Mouse (Mus musculus) right cerebral cortex, postnatal 4 days (tissue): ENCODE results near the gene Ift43.
A peak's percentile ranks its signal among the peaks of the same experiment; 100 is the strongest.

Experiments used
- DNase-seq: peaks from one replicate; pipeline ENCODE4 v3.0.0-alpha.2; 2022

The Ift43 gene

GRCm38 (mm10) chr12:86079202-86079667 is 3.1 kb upstream of the Ift43 start:
- DNase-seq: peak; percentile 89

DNA sequence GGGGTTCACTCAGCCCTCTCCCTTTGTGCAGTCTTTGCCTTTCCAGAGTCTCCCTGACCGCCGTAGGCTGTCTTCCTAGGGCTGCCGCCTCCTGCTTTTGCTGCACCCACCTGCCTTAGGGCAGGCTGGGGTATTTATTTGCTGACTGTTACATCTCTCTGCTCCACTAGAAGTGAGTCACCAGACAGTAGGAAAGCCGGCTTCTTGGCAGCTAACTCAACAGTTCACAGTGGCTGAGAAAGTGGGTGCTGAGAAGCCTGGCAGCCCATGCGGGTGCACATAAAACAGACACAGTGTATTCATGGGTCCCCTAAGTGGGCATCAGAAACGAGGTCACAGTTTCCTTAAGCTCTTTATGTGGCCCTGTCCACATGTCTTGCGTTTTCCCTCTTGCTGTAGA is 3.5 kb downstream of the Ift43 start:
- DNase-seq: no peak

- DNase-seq: no peak
Observed at GRCm38 (mm10) chr12:86086550-86086949, 4.2 kb downstream of the Ift43 start.

GRCm38 (mm10) chr12:86088042-86088441 is 5.7 kb downstream of the Ift43 start:
- DNase-seq: no peak

DNA sequence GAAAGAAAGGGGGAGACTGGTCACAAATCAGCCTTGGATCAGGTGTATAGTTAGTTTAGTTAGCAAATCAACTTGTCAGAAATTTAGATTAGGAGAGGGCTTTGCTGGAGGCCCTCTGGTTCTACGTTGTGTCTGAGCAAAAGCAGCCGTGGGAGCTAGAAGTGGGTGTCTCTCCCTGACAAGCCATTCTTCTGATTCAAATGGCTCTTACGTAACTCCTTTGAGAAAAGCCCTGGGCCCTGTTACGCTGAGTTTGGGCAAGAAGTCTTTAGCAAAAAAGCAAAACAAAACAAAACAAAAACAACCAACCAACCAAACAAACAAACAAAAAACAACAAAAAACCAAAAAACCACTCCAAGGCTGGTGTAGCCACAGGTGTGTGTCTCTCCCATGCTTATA is 8.4 kb downstream of the Ift43 start:
- no peak for DNase-seq

GRCm38 (mm10) chr12:86091601-86092132 is 9.3 kb downstream of the Ift43 start:
- no peak for DNase-seq

DNA sequence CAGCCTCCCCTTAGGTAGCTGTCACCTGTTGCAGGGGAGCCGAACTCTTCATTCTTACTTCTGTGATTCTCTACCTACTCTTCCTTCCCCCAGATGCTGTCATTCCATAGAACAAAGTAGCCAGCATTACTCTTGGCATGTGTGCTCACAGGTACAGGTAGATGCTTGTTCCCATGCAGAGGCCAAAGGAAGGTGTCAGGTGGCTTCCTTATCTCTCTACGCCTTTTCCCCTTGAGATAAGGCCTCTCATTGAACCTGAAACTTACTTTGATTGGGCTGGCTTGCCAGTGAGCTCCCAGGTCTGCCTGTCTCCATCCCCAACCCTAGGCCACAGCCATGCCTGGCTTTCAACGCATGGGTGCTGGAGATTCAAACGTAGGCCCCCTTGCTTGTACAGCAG is 11.7 kb downstream of the Ift43 start:
- no peak for DNase-seq

DNA sequence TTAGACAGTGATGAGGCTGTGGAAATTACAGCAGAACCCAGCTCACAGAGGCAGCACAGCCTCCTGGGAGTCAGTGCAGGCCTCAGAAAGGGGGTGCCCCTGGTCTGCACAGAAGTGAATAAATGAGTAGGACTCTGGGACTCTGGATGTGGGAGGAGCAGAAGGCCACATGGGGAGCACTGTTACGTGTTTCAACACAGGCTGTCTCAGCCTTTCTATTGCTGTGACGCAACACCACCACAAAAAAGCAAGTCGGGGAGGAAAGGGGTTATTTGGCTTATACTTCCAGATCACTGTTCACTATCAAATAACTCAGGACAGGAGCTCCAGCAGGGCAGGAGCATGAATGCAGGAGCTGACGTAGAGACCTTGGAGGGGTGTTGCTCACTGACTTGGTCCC is 13.5 kb downstream of the Ift43 start:
- DNase-seq: no peak

DNA sequence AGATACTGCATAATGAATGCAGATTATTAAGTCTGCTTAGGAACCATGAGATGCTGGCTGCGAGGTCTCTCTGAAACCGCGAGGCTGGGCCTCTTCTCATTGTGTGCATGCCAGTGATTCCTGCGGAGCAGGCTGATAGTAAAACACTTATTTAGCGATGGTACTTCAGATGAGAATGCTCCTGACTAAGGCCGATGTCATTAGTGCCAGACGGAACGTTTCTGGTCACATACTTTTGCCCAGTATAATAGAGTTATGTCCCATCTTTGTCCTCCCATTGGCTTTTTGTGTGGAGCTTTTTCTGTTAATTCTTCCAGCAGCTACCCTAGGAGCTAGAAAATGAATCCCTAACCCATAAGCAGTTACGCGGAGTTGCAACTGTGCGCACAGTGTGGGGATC is 15.4 kb downstream of the Ift43 start:
- DNase-seq: no peak

DNA sequence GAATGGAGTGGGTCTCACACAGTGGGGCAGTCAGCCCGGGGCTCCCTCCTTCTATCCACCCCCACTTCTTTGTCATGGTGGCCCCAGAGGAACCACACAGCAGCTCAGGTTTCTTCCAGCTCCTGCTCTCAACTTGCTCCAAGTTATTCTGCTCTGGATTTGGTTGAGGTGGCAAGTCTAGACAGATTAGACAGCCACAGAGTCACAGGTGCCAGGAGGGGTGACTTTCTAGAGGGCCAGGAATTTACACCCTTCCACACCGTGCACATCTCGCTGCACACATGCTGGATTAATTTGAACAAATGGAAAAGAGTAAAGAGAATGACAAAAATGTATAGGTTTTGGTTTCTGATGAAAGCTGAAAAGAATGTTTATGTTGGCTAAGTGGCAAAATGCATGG is 18.4 kb downstream of the Ift43 start:
- no peak for DNase-seq

DNA sequence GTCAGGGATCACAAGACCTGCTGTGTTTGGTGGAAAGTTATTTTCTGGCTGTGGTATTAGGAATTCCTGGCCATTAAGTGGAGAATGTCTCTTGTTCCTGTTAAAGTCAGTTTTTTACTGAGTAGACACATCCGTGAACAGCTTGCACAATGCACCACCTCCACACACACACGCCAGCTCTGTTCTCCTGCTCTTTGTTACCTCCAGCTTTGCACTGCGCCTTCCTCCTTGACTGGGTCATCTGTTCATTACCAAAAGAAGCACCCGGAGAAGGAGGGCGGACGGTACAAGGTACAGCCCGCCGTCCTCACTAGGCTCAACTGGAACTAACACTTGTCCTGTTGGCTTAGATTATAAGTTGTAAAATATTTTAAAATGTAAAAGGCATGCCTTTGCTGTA is 20.3 kb downstream of the Ift43 start:
- no peak for DNase-seq

DNA sequence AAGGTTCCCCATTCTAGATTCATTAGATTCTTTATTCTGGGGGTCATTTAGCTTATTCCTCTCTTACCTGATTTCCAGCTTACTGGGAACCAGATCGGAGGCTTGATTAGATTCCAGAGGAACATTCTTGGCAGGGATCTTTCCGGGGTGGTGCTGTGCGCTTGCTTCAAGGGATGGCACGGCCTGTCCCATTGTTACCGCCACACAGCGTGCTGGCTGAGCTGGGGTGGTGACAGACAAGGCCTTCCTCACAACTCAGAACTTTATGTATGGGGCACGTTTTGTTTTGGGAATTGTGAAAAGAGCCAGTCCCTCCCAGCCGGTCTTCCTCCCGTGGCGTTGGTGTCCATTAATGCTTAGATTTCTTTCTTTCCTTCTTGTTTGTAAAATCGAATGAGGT is 21.1 kb downstream of the Ift43 start:
- no peak for DNase-seq

DNA sequence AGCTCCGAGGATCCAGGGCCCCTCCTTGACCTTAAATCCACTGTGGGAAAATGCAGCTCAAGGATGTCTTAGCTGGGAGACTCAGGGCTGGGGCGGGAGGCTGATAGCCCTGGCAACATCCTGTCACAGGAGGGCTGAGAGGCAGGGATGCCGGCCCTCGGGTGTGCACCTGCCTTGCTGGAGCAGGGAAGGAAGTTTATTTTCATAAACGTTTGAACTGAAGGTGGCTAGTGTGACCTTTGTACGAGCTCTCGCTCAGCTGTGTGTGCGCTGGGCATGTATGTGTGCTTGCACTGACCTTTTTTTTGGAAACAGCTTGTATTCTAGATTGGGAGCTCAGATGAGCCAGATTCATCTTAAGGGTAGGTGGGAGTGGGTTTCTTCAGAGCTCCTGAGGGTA is 21.5 kb downstream of the Ift43 start:
- no peak for DNase-seq

DNA sequence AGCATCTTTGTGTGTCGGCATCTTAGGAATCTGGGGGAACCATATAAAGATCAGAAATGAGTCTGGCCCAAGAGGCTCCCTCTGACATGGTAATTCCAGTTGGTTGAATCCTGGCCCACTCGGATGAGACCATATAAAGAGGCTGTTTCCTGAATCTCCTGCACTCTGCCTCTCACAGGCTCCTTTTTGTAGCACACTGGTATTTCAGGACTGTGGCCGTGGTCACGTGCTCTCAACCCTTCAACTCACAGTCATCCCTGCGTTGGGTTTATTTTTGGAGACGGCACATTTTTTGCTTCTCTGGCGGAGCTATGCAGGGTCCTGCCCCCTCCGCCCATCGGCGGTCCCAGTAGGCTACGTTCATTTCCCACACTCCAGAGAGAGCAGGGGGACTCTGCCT is 22.0 kb downstream of the Ift43 start:
- no peak for DNase-seq

GRCm38 (mm10) chr12:86105546-86105945 is 23.2 kb downstream of the Ift43 start:
- no peak for DNase-seq

GRCm38 (mm10) chr12:86106086-86106485 is 23.7 kb downstream of the Ift43 start:
- DNase-seq: no peak

DNA sequence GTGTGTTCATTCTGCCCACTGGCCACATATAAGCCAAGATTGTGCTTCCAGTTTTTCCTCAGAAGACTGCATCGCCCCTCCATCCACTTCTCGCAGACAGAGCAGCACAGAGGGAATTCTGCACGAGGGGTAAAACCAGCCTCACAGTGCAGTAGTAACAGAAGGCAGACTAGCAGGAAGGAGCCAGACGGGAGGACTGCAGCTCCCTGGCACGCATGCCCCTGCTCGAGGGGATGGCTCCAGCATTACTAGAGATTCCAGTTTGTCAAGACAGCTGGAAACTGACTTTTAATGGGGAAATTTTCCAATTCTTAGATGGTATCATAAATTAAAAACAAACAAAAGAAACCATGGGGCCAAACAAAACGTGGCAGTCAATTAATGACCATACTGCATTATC is 25.3 kb downstream of the Ift43 start:
- no peak for DNase-seq

DNA sequence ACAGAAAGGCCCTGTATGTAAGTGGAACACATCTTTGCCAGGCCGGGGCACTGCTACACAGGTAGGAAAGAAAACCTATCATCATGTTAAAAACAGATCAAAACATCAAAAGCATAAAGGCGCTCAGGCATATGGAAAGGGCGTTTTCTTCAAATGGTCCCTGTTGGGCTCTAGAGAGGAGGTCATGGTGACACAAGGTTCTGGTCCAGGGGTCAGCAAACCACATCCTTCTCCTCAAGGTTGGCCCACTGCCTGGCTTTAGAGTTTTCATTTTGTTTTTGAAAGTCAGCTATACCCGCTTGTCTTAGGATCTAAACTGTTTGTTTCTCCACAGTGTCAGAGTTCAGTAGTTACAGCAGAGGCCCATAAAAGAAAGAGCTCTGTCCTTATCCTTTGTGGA is 27.2 kb downstream of the Ift43 start:
- DNase-seq: no peak

GRCm38 (mm10) chr12:86110637-86111036 is 28.3 kb downstream of the Ift43 start:
- no peak for DNase-seq

DNA sequence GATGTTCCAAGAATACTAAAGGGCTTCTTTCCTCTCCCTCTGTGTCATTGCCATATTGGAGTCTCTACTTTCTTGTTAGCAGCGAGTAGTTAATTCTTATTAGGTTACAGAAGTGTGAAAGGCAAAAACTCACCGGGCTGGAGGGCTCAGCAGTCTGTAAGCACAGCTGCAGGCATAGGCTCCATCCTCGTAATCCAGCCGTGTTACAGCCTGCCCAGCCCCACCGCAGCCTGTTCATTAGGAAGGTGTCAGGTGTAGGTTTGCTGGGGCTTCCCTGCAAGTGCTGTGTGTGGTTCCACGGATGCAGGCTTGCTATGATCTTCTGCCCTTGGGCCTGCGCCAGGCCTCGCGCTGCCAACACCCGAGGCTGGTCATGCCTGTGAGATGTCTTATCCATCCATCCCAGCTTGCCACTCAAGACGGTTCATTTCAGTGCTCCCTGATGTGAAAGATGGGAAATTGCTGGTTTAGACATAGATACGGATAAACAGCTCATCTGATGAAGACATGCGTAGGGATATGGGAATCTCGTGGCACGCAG is 34.0 kb downstream of the Ift43 start:
- DNase-seq: no peak

- DNase-seq: no peak
Observed at GRCm38 (mm10) chr12:86124016-86124415, 41.7 kb downstream of the Ift43 start.

DNA sequence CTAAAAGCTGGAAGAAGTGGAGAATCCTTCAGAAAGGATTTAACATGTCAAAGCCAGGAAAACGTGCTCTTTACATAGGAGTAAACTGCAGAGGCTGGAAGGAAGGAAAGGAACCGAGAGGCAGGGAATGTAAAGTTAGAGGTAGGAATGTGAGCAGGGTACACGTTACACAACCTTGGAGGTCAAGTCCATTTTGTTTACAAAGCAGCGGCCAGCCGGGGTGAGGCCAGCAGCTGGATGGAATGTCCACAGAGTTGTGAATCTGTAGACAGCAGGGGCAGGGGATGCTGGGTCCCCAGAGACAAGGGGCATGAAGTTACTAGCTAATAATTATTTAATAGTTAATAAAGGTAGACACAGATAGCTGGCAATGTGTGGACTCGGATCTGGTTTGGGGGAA is 45.8 kb downstream of the Ift43 start:
- DNase-seq: no peak

DNA sequence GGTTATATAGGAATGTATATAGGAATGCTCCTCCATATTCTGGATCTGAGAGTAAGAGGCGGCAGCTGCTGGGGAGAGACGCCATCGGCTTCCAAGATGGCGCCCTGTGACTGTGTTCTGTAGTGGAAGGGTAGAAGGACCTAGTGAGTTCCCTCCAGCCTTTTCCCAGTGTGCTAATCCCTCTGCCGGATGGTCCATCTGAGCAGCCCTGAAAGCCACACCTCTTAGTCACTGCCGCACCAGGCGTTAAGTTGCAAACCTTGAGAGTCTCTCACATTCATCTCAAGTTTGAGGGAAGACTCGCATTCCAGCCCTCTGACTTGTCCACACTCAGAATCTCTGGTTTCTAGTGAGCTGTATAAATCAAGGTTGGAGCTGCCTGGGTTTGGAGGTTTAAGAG is 46.7 kb downstream of the Ift43 start:
- DNase-seq: no peak

- no peak for DNase-seq
Observed at GRCm38 (mm10) chr12:86129696-86130095, 47.4 kb downstream of the Ift43 start.

- DNase-seq: peak; percentile 40
Observed at GRCm38 (mm10) chr12:86132799-86133198, 50.5 kb downstream of the Ift43 start.

DNA sequence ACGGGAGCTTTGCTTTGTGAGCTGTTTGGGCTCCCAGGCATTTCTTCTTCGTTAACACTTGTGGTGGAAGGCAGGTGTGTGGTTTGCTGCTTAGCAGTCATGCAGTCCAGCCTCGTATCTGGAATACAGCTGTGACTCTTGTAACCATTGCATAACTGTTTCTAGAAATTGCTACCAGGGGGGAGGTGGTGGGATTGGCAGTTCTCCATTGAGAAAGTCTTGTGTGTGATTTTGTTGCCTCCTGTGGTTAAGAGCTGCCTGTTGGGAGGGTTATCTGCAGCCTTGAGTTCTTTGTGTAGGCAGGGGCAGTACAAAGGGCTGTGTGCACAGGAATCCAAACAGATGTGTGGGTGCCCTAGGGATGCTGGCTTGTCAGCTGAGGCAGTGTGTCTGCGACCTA is 53.4 kb downstream of the Ift43 start:
- DNase-seq: no peak
